17 mouse cellular contexts compared by ENCODE assay signal in the genomic region with DNA sequence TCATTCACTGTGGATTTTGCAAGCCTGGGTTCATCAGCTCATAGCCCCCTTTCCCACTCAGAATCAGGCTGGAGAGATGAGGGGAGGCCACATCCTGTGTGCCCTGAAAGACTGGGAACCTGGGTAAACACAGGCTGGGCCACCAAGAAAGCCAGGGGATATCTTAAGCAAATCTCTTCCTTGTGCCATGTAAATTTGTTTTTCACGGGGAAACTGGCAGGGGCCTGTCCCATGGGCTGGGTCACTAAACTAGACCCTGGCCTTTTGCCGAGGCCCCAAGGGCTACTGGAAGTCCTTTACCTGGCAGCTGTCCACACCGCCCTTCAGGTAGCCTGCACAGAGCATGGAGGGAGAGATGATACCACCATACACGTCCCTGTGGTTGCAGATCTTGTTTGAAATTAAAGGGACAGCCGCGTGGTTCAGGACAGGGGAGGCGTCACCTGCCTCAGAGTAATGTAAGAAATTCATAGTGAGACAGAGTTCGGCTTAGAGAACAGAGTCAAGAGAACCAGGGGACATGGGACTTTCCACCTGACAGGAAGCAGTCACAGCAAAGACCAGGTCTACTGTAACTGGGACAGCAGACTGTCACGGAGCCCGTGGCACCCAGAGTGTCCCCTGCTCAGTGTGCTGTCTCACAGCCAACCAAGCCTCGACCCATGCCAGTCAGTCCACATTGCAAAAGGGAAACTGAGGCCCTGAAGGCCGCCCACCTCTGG. TPM values are rescaled to one million over a fixed set of nuclear protein-coding genes. Genes with fewer than 3 reads are reported as not detected.
DNase-seq lines count a peak whose midpoint lies in the region; ATAC-seq and TF ChIP-seq lines count a peak whose summit lies in the region.
"Had no signal": no experiment of that assay in that cellular context is flagged by ENCODE, and none has a peak within 500 bp of the region (broad histone marks: within the 10 kb centered on the region; RNA-seq: fewer than 3 reads in every experiment).

No protein-coding gene starts in this region.

- H3K27ac ChIP-seq in intestine, postnatal 0 days (ENCODE audit: low read depth, low read length): no peak overlapping the region
- no peak overlapping the region for H3K27ac ChIP-seq in forebrain, embryonic 13.5 days
- H3K27ac ChIP-seq: hindbrain, embryonic 12.5 days; kidney, postnatal 0 days; limb, embryonic 10.5 days; liver, embryonic 15.5 days had no signal

- H3K9ac ChIP-seq in intestine, postnatal 0 days (ENCODE audit: low read depth, low read length): no peak overlapping the region
- no peak overlapping the region for H3K9ac ChIP-seq in forebrain, embryonic 13.5 days
- H3K9ac ChIP-seq: hindbrain, embryonic 12.5 days; liver, embryonic 15.5 days had no signal

- H3K27me3 ChIP-seq in intestine, postnatal 0 days (replicated peaks; ENCODE audit: control insufficient read depth, insufficient read depth, low read length): no peaks in the 10 kb centered on the region
- no peaks in the 10 kb centered on the region for H3K27me3 ChIP-seq in splenic B cell, adult 2 months (ENCODE audit: control insufficient read depth, insufficient read depth, low read length, poor library complexity, severe bottlenecking)
- H3K27me3 ChIP-seq in forebrain, embryonic 13.5 days: no peaks in the 10 kb centered on the region
- H3K27me3 ChIP-seq: hindbrain, embryonic 12.5 days; liver, embryonic 15.5 days had no signal

- peak; percentile 25; the same call in 1 of the 2 replicates for ATAC-seq in intestine, postnatal 0 days
- no peak for ATAC-seq in forebrain, embryonic 13.5 days

- H3K4me1 ChIP-seq in intestine, postnatal 0 days (replicated peaks; ENCODE audit: control insufficient read depth, insufficient read depth, low read length): no peaks in the 10 kb centered on the region
- no peaks in the 10 kb centered on the region for H3K4me1 ChIP-seq in forebrain, embryonic 13.5 days
- H3K4me1 ChIP-seq: hindbrain, embryonic 12.5 days; limb, embryonic 10.5 days had no signal

- 71% methylated on average over 12 of the region's 12 CpGs for WGBS in intestine, postnatal 0 days
- 81% methylated on average over 12 of the region's 12 CpGs for WGBS in forebrain, embryonic 13.5 days

- H3K4me3 ChIP-seq in intestine, postnatal 0 days (ENCODE audit: low read depth, low read length): no peak overlapping the region
- no peak overlapping the region for H3K4me3 ChIP-seq in forebrain, embryonic 13.5 days
- H3K4me3 ChIP-seq: erythroblast, embryonic 14.5 days; hindbrain, embryonic 12.5 days; limb, embryonic 10.5 days; liver, embryonic 15.5 days; myocyte had no signal

- no peaks in the 10 kb centered on the region for H3K36me3 ChIP-seq in intestine, postnatal 0 days (ENCODE audit: control insufficient read depth, insufficient read depth)
- H3K36me3 ChIP-seq in splenic B cell, adult 2 months (ENCODE audit: control insufficient read depth, insufficient read depth, low read length, poor library complexity, severe bottlenecking): no peaks in the 10 kb centered on the region
- H3K36me3 ChIP-seq in forebrain, embryonic 13.5 days (ENCODE audit: poor library complexity, severe bottlenecking): no peaks in the 10 kb centered on the region
- H3K36me3 ChIP-seq: hindbrain, embryonic 12.5 days; limb, embryonic 10.5 days; liver, embryonic 15.5 days had no signal

- no peak for TF ChIP-seq CTCF in intestine, postnatal 0 days (IDR thresholded peaks at IDR 0.05; ENCODE audit: low read depth)

- DNase-seq in cerebellum, adult 9-11 months: peak; percentile 17
- DNase-seq in cerebellum, adult 18-20 months: no peak
- peak; percentile 25 for DNase-seq in CD4-positive helper T cell, adult 2 months (ENCODE audit: low read depth, low spot score)
- peak; percentile 31 for DNase-seq in splenic B cell, adult 2 months (ENCODE audit: low read depth, low spot score)
- DNase-seq in layer of hippocampus, adult 11-12 months (ENCODE audit: low spot score): no peak
- no peak for DNase-seq in kidney, postnatal 10 days
- DNase-seq: adrenal gland, adult 8-10 months; gastrocnemius, postnatal 25 days had no signal

- 0 out of 2 replicates have a peak overlapping the region, but pooled peaks have one; percentile 4 for H3K4me2 ChIP-seq in intestine, postnatal 0 days (replicated peaks; ENCODE audit: low read depth)
- no peak overlapping the region for H3K4me2 ChIP-seq in forebrain, embryonic 13.5 days
- H3K4me2 ChIP-seq: hindbrain, embryonic 12.5 days; liver, embryonic 15.5 days had no signal

- H3K9me3 ChIP-seq in intestine, postnatal 0 days (ENCODE audit: control insufficient read depth): no peaks in the 10 kb centered on the region
- H3K9me3 ChIP-seq in forebrain, embryonic 13.5 days (replicated peaks): no peaks in the 10 kb centered on the region
- H3K9me3 ChIP-seq: hindbrain, embryonic 12.5 days; limb, embryonic 10.5 days; liver, embryonic 15.5 days had no signal

RNA-seq across cellular contexts. Expression of a gene that starts 14.3 kb away (rescaled TPM):
- polyA plus RNA-seq in intestine, postnatal 0 days (2015; fragmentation: Nextera tagmentation; extraction: Ambion mirVana): 0.04 and 0.05 TPM in 2 replicates
- not detected in 2 replicates for polyA plus RNA-seq in forebrain, embryonic 13.5 days (2015; fragmentation: Nextera tagmentation; extraction: Ambion mirVana)
- polyA plus RNA-seq: erythroblast, embryonic 14.5 days; limb, embryonic 10.5 days; myocyte had no signal

RNA-seq across cellular contexts. Expression of a gene that starts 19.4 kb away (rescaled TPM):
- polyA plus RNA-seq in intestine, postnatal 0 days (2015; fragmentation: Nextera tagmentation; extraction: Ambion mirVana): 39.4 and 174 TPM in 2 replicates
- polyA plus RNA-seq in forebrain, embryonic 13.5 days (2015; fragmentation: Nextera tagmentation; extraction: Ambion mirVana): not detected in 2 replicates
- polyA plus RNA-seq: erythroblast, embryonic 14.5 days; heart, embryonic 14.5 days; hindbrain, embryonic 12.5 days; limb, embryonic 10.5 days; liver, embryonic 15.5 days had no signal

RNA-seq across cellular contexts. Expression of a gene that starts 23.2 kb away (rescaled TPM):
- not detected in 2 replicates for polyA plus RNA-seq in intestine, postnatal 0 days (2015; fragmentation: Nextera tagmentation; extraction: Ambion mirVana)
- 0.04 TPM in 1 of 2 replicates, not detected in the other for polyA plus RNA-seq in forebrain, embryonic 13.5 days (2015; fragmentation: Nextera tagmentation; extraction: Ambion mirVana)
- polyA plus RNA-seq: hindbrain, embryonic 12.5 days; myocyte had no signal

RNA-seq across cellular contexts. Expression of a gene that starts 40.3 kb away (rescaled TPM):
- polyA plus RNA-seq in intestine, postnatal 0 days (2015; fragmentation: Nextera tagmentation; extraction: Ambion mirVana): 116 and 203 TPM in 2 replicates
- not detected in 2 replicates for polyA plus RNA-seq in forebrain, embryonic 13.5 days (2015; fragmentation: Nextera tagmentation; extraction: Ambion mirVana)
- polyA plus RNA-seq: erythroblast, embryonic 14.5 days; heart, embryonic 14.5 days; hindbrain, embryonic 12.5 days; limb, embryonic 10.5 days; liver, embryonic 15.5 days; myocyte had no signal

RNA-seq across cellular contexts. Expression of a gene that starts 55.0 kb away (rescaled TPM):
- polyA plus RNA-seq in intestine, postnatal 0 days (2015; fragmentation: Nextera tagmentation; extraction: Ambion mirVana): 2,043 and 2,206 TPM in 2 replicates
- polyA plus RNA-seq in forebrain, embryonic 13.5 days (2015; fragmentation: Nextera tagmentation; extraction: Ambion mirVana): 0.52 and 0.54 TPM in 2 replicates
- polyA plus RNA-seq: erythroblast, embryonic 14.5 days; heart, embryonic 14.5 days; hindbrain, embryonic 12.5 days; limb, embryonic 10.5 days; myocyte had no signal

Comparison
In these comparisons a context has a peak if more than half of its experiments do, and no peak if none do; other contexts are left out.
1. DNase-seq: peak in cerebellum, adult 9-11 months (single experiment), CD4-positive helper T cell, adult 2 months (single experiment) and splenic B cell, adult 2 months (single experiment); none in cerebellum, adult 18-20 months (0 of 2), layer of hippocampus, adult 11-12 months (single experiment) and kidney, postnatal 10 days (single experiment).
2. RNA of a gene that starts 19.4 kb away (polyA plus RNA-seq): 39.4 to 174 TPM in intestine, postnatal 0 days; not detected in forebrain, embryonic 13.5 days; every median in the first group is over 10 times any median in the second.